Mouse (Mus musculus) left cerebral cortex, adult 9 months (tissue): Measurements from ENCODE around the gene Gng12.
A peak's percentile ranks its signal among the peaks of the same experiment; 100 is the strongest.
"Not testable (repeated sequence)": the region's sequence is repeated elsewhere in the genome, so short reads cannot be mapped to it uniquely, and the experiment has no call there.

ENCODE experiments used
- DNase-seq, 2 experiments: peaks; one replicate each; pipeline ENCODE4 v3.0.0; 2022; ENCODE audit warnings: low spot score in 2 of 2

The Gng12 gene

GRCm38 (mm10) chr6:67029312-67029950, 133.2 kb downstream of the Gng12 start:
- DNase-seq = no peak

- no peak for DNase-seq
These were observed 133.8 kb downstream of the Gng12 start for GRCm38 (mm10) chr6:67029987-67030386.

- no peak for DNase-seq
These were observed 134.2 kb downstream of the Gng12 start for GRCm38 (mm10) chr6:67030416-67030815.

- no peak for DNase-seq
These were observed 134.6 kb downstream of the Gng12 start for GRCm38 (mm10) chr6:67030846-67031245.

GRCm38 (mm10) chr6:67032551-67032950, 136.4 kb downstream of the Gng12 start:
- DNase-seq = not testable (repeated sequence)

- DNase-seq = not testable (repeated sequence)
These were observed 136.8 kb downstream of the Gng12 start for GRCm38 (mm10) chr6:67032972-67033371.

- no peak for DNase-seq
These were observed 137.4 kb downstream of the Gng12 start for GRCm38 (mm10) chr6:67033604-67034003.

GRCm38 (mm10) chr6:67034331-67035130, 138.3 kb downstream of the Gng12 start:
- DNase-seq = no peak

- DNase-seq = no peak
These were observed 139.4 kb downstream of the Gng12 start for GRCm38 (mm10) chr6:67035388-67036299.

- peak; percentile 19 to 80 for DNase-seq
These were observed 140.2 kb downstream of the Gng12 start for GRCm38 (mm10) chr6:67036356-67036811.

- peak; percentile 84 to 92 for DNase-seq
These were observed 140.8 kb downstream of the Gng12 start, which contains the start of gene Gadd45a for GRCm38 (mm10) chr6:67036837-67037628. Gene Gadd45a (minus strand): TSS chr6:67037457.

GRCm38 (mm10) chr6:67038964-67039363, 142.8 kb downstream of the Gng12 start:
- no peak for DNase-seq

GRCm38 (mm10) chr6:67040904-67041410, 144.8 kb downstream of the Gng12 start:
- DNase-seq = no peak

- no peak for DNase-seq
These were observed 149.2 kb downstream of the Gng12 start for GRCm38 (mm10) chr6:67045424-67045823.

GRCm38 (mm10) chr6:67046937-67047336, 150.7 kb downstream of the Gng12 start:
- no peak for DNase-seq

GRCm38 (mm10) chr6:67048052-67048691, 152.0 kb downstream of the Gng12 start:
- DNase-seq = no peak

- DNase-seq = no peak
These were observed 152.9 kb downstream of the Gng12 start for GRCm38 (mm10) chr6:67048880-67049694.

GRCm38 (mm10) chr6:67049695-67050038, 153.5 kb downstream of the Gng12 start:
- DNase-seq = no peak

- no peak for DNase-seq
These were observed 153.9 kb downstream of the Gng12 start for GRCm38 (mm10) chr6:67050063-67050462.
